Mouse (Mus musculus) Patski (cell line): ENCODE data around the gene Adam19. TPM values are rescaled to one million over a fixed set of nuclear protein-coding genes. Genes with fewer than 3 reads are reported as not detected.

ENCODE experiments used
- ATAC-seq: fragments of 100-300 bp; one replicate; pipeline ENCODE4 v1.8.0; 2021
- CTCF ChIA-PET: fragments of 350-600 bp; sonication (Branson Sonifier 250); formaldehyde crosslinking; loops from one replicate; lab custom pipeline; 2022; ENCODE audit warnings: inconsistent platforms; lab: Charles Lee
- POLR2A ChIA-PET: fragments of 350-600 bp; sonication (Branson Sonifier 250); formaldehyde crosslinking; loops from one replicate; lab custom pipeline; 2022; ENCODE audit warnings: antibody characterized with exemption, inconsistent platforms; lab: Charles Lee
- DNase-seq: peaks from one replicate; pipeline ENCODE4 v3.0.0-alpha.2; 2011; ENCODE audit warnings: low read depth, low spot score
- H3K27me3 ChIP-seq: fragments of 371-371 bp; one replicate; pipeline ENCODE4 v1.5.1; 2021
- CTCF ChIP-seq: fragments of 100-300 bp; IDR thresholded peaks from one replicate; pipeline ENCODE4 v1.5.1; 2021
- in situ Hi-C: fragments of 300-500 bp; cut with MboI; formaldehyde crosslinking; loops from 3 replicates; pipeline ENCODE4 v1.11.1; 2018; ENCODE audit warnings: low pct_unique_long_range_greater_than_20kb, mixed read lengths
- polyA plus RNA-seq: library from polyadenylated mRNA; unstranded; gene quantifications from one replicate; pipeline ENCODE4 v1.2.3, GENCODE M21; 2021

Adam19 gene
- polyA plus RNA-seq, 1 experiment from 2014 or later = 0.08 TPM

DNA sequence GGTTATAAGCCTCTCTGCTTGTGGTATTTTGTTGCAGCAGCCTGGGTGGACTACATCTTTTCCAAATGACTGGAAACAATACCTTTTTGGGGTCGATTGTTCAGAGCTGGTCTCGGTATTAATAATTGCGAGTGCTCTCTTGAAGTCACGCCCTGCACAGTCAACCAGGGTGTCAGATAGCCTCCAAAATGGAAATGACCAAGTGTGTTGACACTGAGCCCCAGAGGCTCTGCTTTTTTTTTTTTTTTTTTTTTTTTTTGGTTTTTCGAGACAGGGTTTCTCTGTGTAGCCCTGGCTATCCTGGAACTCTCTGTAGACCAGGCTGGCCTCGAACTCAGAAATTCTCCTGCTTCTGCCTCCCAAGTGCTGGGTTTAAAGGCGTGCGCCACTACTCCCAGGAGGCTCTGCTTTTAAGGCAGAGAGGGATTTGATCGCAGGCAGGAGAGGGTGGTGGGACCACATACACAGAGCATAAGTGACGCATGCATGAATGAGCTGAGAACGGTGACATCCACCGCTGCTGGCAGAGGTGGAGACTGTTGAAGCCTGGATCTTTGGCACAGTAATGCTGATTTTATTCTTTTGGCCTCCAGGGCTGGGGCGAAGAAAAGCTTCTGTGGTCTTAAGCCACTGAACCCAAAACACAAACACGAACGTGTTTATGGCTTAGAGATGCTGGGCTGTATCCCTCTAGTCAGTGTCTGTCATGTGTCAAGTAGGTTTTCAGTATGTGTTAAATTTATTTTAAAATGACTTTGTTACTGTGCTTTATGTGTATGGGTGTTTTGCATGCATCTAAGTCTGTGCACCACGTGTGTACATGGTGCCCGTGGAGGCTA lies 18.3 kb downstream of the Adam19 start:
- ATAC-seq (no peak), DNase-seq (no peak)
- H3K27me3 ChIP-seq = no peaks in the 10 kb centered on the region
- ChIA-PET CTCF (no interaction called here), POLR2A (interaction anchor here (0.6 kb wide), 1 partner anchor 14 kb away, joined by 3 read pairs; no protein-coding TSS in a partner anchor)
- no peak for TF ChIP-seq CTCF
- in situ Hi-C loops = no loop called here

DNA sequence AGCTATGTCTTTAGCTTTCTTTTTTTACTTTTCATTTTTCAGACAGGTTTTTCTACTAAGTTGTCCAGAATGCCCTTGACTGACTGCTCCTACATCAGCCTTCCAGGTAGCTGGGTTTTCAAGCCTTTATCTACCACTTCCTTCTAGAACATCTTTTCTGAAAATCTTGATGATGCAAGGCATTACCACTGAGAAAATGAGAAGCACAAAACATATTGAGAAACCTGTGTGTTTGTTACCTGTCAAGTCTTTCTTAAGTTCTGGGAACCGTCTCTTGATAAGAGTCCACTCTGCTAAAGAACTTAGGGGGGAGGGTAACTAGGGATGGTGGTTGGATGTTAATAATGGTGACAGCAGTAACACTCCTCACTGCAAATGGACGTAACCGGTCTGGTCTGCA lies 19.7 kb downstream of the Adam19 start:
- in situ Hi-C loops = no loop called here
- CTCF ChIA-PET = no interaction called here
- TF ChIP-seq CTCF = no peak
- H3K27me3 ChIP-seq = no peaks in the 10 kb centered on the region
- DNase-seq = no peak
- no peak for ATAC-seq
- POLR2A ChIA-PET = no interaction called here

DNA sequence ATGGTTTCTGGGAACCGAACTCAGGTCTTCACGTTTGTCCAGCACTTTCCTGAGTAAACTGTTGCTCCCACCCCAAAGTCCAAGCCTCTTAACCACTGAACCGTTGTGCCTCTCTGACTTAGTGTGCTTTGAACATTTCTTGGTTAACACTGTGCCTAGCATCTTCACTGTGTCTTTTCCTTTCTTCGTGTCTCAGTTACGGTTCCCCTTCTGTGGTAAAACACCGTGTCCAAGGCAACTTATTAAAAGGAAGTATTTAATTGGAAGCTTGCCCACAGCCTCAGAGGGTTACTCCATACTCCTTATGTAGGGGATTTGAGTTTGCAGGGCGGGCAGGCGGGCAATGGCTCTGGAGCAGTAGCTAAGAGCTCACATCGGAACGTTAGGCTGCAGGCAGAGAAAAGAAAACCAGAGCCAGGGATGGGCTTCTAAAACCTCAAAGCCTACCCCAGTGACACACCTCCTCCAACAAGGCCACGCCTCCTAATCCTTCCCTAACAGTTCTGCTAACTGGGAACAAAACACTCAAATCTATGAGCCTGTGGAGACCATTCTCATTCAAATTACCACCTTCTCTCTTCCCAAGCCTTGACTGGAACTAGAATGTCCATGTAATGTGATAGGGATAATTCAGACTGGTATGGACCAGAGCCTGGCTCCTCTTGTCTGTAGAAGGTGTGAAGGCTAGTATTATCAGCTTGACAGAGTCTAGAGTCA lies 20.8 kb downstream of the Adam19 start:
- DNase-seq (no peak), ATAC-seq (no peak)
- in situ Hi-C loops = no loop called here
- CTCF ChIA-PET = interaction anchor here (2.1 kb wide), 1 partner anchor 11 kb away, joined by 5 read pairs; no protein-coding TSS in a partner anchor
- POLR2A ChIA-PET = no interaction called here
- no peak for TF ChIP-seq CTCF
- H3K27me3 ChIP-seq = no peaks in the 10 kb centered on the region

DNA sequence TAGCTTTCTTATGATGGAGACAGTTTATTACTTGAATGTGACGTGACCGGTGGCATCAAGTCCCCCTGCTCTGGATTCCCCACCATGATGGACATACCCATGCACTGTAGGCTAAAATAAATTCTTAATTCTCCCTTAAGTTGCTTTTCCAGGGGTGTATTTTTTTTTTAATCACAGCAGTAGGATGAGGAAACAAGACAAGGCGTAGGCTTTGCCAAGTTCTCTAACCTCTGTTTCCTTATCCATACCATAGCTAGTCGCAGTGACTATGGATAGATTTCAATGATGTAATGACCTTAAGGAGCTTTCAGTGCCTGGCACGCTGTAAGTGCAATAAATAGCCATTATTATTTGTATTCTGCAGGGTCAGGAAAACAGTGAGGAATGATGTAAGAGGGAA lies 21.5 kb downstream of the Adam19 start:
- no peak for DNase-seq
- in situ Hi-C loops = no loop called here
- H3K27me3 ChIP-seq = no peaks in the 10 kb centered on the region
- no peak for ATAC-seq
- TF ChIP-seq CTCF = no peak
- ChIA-PET POLR2A (no interaction called here), CTCF (interaction anchor here (2.1 kb wide), 1 partner anchor 12 kb away, joined by 5 read pairs; no protein-coding TSS in a partner anchor)

DNA sequence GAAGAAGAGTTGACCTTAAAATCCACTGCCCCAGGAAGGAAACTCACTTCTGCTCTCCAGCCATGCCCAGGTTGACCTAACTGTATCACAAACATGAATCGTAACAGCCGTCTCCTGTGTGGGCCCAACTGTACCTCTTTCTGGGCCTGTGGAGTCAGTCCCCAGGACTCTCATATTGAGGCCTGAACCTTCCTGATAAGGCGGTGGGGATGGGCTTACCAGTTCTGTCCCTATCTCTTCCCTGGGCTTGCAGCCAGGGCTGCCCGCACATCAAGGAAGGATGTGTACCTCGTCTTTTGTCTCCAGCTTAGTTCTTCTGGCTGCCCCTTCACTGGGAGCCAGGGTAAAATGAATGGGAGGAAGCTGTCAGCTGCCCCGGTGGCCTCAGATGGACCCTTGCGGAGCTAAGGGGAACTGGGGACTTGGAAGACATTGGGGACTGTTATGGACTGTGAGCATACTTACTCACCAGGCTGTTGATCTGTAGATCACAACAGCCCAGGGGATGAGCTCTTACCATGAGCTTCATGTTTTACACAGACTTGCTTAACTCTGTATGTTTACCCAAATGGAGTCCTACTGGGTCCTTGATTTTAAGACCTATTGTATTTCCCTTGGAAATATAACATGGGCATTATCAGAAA lies 22.1 kb downstream of the Adam19 start:
- no peaks in the 10 kb centered on the region for H3K27me3 ChIP-seq
- POLR2A ChIA-PET = no interaction called here
- in situ Hi-C loops = no loop called here
- CTCF ChIA-PET = interaction anchor here (2.1 kb wide), 1 partner anchor 12 kb away, joined by 5 read pairs; no protein-coding TSS in a partner anchor
- TF ChIP-seq CTCF = no peak
- ATAC-seq (no peak), DNase-seq (no peak)

DNA sequence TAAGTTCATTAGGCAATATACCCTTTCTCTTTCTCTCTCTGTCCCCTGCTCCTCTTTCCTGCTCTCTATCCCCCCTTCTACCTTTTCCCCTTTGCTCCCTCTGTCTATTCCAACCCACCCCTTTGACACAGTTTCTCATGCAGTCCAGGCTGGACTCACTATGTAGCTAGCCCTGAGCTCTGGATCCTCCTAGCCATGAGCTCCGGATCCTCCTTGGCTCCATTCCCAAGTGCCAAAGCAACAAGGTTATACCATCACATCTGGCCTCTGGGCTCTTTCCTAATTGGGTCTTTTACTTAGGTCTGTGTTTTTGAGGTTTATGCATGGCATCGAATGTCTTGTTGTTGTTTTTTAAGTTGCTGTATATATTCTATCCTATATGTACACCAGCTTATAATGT lies 25.3 kb downstream of the Adam19 start:
- ATAC-seq = no peak
- DNase-seq = no peak
- no peaks in the 10 kb centered on the region for H3K27me3 ChIP-seq
- CTCF ChIA-PET = interaction anchor here (0.9 to 1.1 kb wide), 2 partner anchors 9 to 23 kb away, joined by 3 read pairs; no protein-coding TSS in a partner anchor
- POLR2A ChIA-PET = no interaction called here
- no peak for TF ChIP-seq CTCF
- in situ Hi-C loops = no loop called here

DNA sequence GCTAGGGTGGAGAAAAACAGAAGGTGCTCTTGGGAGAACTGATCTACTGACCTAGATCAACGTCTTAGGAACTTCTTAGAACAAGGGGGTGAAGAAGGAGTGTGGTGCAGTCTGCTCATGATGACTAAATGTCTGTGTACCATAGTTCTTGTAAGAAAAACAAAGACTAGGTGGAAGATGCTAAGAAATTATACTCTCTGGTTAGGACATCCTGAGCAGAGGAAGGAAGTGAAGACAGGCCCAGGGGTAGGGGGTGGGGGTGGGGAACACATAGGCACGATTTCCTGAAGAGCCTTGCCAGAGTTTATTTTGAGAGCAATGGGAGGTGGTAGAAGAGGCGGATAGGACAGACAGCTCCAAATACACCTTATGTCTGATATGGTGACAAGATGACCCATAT lies 27.6 kb downstream of the Adam19 start:
- no peak for DNase-seq
- in situ Hi-C loops = no loop called here
- no peak for ATAC-seq
- CTCF ChIA-PET = no interaction called here
- POLR2A ChIA-PET = no interaction called here
- no peaks in the 10 kb centered on the region for H3K27me3 ChIP-seq
- no peak for TF ChIP-seq CTCF

DNA sequence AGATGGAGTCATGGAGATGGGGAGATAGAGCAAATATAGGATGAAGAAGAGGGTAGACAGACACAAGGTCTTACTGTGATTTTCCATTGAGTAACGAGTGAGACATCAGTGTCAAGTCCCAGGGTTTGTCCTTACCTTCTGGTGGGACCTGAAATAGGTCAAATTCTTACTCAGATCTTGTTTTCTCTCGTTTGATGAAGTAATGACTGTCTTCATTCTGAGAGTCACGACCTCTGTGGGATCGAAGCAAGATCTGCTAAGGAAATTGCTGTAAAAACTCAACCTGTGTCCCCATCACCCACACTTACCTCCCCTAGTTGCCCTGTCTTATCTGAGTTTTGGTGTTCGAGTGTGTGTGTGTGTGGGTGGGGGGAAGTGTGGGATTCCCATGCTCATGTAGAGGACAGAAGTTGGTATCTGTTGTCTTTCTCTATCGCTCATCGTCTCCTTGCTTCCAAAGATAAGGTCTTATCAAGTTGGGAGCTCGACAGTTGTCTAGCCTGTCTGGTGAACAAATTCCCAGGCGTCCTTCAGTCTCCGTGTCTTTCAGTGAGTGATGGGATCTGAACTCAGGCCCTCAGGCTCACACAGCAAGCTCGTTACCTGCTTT lies 28.1 kb downstream of the Adam19 start:
- ChIA-PET CTCF (no interaction called here), POLR2A (no interaction called here)
- TF ChIP-seq CTCF = no peak
- H3K27me3 ChIP-seq = no peaks in the 10 kb centered on the region
- in situ Hi-C loops = no loop called here
- DNase-seq (no peak), ATAC-seq (no peak)

DNA sequence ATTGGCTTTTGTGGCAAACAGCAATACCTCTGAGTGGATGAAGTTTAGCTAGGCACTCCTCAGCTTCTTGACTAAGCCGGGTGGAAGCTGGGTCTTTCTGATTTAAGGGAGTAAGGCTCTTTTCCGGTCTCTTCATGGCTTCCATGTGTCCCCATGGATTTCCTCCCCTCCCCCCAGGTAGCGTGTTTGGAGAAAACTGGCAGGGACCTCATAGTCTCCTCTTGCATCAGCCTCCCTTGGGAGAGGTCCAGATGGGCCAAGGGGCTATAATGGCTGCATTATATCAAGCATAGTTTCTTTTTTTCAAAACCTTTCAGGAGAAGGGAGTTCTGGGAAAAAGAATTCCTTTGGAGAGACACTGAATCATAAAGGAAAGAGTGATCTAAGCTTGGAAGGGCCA lies 28.8 kb downstream of the Adam19 start:
- in situ Hi-C loops = no loop called here
- no peak for TF ChIP-seq CTCF
- DNase-seq = no peak
- no peaks in the 10 kb centered on the region for H3K27me3 ChIP-seq
- ATAC-seq = no peak
- CTCF ChIA-PET = no interaction called here
- POLR2A ChIA-PET = no interaction called here

DNA sequence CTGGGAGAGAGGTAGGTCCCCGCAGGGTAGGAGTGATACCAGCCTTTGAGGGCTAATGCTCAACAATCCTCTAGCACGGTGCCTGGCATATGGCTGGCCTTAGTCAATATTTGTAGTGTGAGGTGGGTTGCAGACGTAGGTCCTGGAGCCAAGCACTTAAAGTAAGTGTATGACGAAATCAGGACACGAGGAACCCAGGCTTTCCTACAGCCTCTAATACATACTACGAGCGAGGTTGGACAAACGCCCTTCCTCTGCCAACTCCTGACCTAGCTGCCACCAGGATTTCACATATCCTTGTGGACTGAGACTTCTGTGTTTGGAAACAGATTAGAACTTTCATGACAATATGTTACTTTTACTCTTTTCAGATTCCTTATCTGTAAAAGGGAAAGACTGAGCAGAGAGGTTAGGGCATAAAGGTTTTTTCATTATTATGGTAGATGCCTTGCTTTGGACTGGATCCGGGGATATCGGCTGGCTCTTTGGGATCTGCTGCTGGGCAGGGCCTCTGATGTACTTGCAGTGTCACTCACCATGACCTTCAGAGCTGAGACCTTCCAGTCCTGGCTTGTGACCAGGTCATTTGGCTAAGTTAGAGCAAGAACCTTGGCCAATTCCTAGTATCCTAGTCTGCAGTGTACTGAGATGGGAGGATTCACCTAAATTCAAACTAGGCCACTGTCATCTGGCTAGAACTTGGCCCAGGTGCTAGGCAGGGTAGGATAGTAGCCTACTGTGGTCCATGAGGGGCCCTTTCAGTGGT lies 29.8 kb downstream of the Adam19 start:
- POLR2A ChIA-PET = no interaction called here
- TF ChIP-seq CTCF = no peak

More for the DNA sequence above, 29.8 kb downstream of the Adam19 start:
- DNase-seq (no peak), ATAC-seq (no peak)
- CTCF ChIA-PET = no interaction called here
- H3K27me3 ChIP-seq = no peaks in the 10 kb centered on the region
- in situ Hi-C loops = no loop called here
